Mouse (Mus musculus): ENCODE measurements at regions not wholly inside any gene's neighbourhood (a gene's known extent, or its start where the extent isn't known, plus 50 kb on each side); places are given as distances from the start of the nearest gene placed in this dataset.

- no peak for TF ChIP-seq CTCF (IDR thresholded peaks at IDR 0.05; ENCODE audit: low read depth)
- no peak for TF ChIP-seq EP300 (IDR thresholded peaks at IDR 0.05; ENCODE audit: low read depth)
Measured at GRCm38 (mm10) chr12:73410924-73411323, 124.3 kb downstream of the Slc38a6 start.
